Mouse (Mus musculus) activated CD4-positive, CD25-positive, alpha-beta regulatory T cell (primary cell): Measurements from ENCODE around the gene Sft2d1. TPM values are rescaled to one million over a fixed set of nuclear protein-coding genes. Genes with fewer than 3 reads are reported as not detected.

ENCODE experiments used
- polyA plus RNA-seq, 2 experiments: library from polyadenylated mRNA; unstranded; fragments of 100-300 nt; shearing (Covaris generic); gene quantifications; one replicate each; pipeline ENCODE4 v1.2.1; 2017

Sft2d1 gene
- polyA plus RNA-seq = 100 to 1,000 TPM; 181 to 232 TPM

DNA sequence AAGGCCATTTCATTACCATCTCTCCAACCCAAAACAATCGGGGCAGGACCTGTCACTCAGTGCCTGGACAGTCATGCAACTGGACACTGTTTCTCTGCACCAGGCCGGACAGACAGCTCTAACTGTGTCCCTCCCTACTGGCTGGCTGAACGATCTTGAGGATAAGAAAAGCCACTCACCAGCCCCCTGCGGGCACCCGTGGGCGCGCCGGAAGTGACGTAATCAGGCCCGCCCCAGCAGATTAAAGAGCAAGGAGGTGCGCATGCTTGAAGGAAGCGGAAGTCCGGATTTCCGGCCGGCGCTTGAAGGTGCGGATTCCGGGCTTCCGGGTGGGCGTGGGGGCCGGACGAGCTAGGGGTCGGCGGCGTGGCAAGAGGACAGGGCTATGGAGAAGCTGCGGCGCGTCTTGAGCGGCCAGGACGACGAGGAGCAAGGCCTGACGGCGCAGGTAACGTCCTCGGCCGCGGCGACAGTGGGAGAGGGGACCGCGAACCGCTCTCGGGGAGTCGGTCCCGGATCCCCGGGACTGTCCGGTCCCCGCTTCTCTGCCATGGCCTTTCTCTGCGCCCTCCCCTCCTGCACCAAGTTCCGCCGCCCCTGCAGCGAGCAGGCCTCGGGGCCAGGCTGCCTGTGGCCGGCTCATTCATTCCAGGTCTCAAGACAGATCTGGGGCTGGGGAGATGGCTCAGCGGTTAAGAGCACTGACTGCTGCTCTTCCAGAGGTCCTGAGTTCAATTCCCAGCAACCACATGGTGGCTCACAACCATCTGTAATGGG lies at the start of gene Sft2d1:
Gene Sft2d1, plus strand, starts transcription at position 265 of the 777 bp plus-strand sequence.

DNA sequence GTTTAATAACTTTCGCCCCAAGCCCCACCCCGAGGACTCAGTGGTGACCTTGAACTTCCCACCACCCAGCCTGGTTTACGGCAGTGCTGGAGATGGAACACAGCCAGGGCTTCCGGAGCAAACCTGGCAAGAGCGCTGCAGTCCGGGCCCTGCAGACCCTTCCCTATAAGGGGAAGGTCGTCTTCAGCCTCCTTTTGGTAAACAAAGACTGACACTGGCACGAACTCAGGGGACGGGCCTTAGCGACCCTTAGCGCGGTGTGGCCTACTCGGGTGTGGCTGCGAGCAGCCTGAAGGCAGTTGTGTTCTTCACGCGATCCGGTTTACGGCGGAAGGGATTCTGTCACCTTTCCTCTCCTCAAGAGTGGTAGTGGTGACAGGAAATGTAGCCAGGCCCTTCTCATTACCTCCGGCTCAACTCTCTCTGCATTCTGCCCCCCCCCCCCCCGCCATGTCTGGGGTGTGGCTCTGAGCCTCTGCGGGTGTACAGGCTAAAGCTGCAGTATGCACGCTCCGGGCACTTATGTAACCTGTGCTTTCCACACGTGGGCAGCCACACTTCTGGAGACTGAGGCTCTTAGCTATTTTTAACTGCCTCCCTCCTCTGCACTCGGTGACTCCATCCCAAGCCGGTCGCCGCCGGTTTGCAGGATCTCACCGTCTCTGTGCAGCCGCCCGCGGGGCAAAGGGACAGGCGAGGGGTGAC lies 27.9 kb upstream of the Sft2d1 start, which contains the start of gene Mpc1:
Gene Mpc1, plus strand, starts transcription at position 84 of the 705 bp plus-strand sequence.

DNA sequence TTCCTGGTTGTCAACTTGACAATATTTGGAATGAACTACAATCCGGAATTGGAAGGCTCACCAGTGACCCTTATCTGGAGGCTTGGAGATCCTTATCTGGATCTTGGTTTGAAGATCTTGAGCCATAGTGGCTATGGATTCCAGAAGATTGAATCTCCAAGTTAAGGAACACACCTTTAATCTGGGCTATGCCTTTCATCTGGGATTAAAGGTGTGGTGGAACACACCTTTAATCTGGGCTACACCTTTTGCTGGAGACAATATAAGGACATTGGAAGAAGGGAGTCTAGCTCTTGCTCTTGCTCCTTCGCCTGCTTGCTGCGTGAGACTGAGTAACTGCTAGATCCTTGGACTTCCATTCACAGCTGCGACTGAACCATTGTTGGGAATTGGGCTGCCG lies 26.3 kb downstream of the Sft2d1 start, which contains the start of gene Prr18:
Gene Prr18, plus strand, starts transcription at position 301 of the 400 bp plus-strand sequence.

DNA sequence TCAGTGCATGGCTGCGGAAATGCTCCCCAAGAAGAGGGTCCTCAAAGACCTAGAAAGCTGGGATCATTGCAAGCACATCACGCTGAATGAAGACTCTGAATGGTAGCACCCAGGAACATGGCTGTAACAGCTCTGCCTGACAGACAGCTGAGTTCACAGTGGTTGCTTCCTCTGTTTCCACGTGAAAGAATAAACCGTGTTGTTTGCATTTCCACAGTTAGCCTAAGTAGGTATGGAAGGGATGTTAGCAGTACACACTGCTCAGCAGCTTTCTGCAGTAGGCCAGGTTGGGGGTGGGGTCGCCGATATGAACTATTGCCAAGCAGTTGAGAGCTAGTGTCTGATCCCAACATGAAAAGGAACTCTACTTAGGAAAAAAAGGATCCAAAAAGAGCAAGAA lies 44.8 kb downstream of the Sft2d1 start, which contains the start of gene T2:
Gene T2, plus strand, starts transcription at position 301 of the 400 bp plus-strand sequence.

Other genes starting within 250 kb of the Sft2d1 start
- gene Gm49673, start 163.3 kb upstream of the Sft2d1 start, polyA plus RNA-seq = under 1 TPM; 0.16 to 0.68 TPM
- gene Rnaset2a, start 163.0 kb upstream of the Sft2d1 start, polyA plus RNA-seq = 10 to 100 TPM; 62.0 to 99.3 TPM
- 10 to 100 TPM; 15.8 to 25.0 TPM for gene Fgfr1op, start 145.6 kb upstream of the Sft2d1 start, polyA plus RNA-seq
- gene Ccr6, start 75.1 kb upstream of the Sft2d1 start, polyA plus RNA-seq = 10 to 100 TPM; 15.8 to 23.5 TPM
- 100 to 1,000 TPM; 157 to 172 TPM for gene Mpc1, start 28.2 kb upstream of the Sft2d1 start, polyA plus RNA-seq
- gene Prr18, start 26.4 kb downstream of the Sft2d1 start, polyA plus RNA-seq = under 1 TPM in 1 of 2 experiments, not detected in 1; 0.25 TPM
- gene T2, start 44.9 kb downstream of the Sft2d1 start, polyA plus RNA-seq = not detected
- under 1 TPM in 1 of 2 experiments, not detected in 1; 0.31 TPM for gene T, start 123.3 kb downstream of the Sft2d1 start, polyA plus RNA-seq
- gene Pde10a, start 214.3 kb downstream of the Sft2d1 start, polyA plus RNA-seq = under 1 TPM in 1 of 2 experiments, not detected in 1; 0.53 TPM